Mouse (Mus musculus): ENCODE measurements around the gene Erg. TPM values are rescaled to one million over a fixed set of nuclear protein-coding genes. Genes with fewer than 3 reads are reported as not detected.

Erg gene
- polyA plus RNA-seq, 1 experiment from 2014 or later = 4.0 TPM

- Histone ChIP-seq H3K4me3 (replicated peaks) (no peak overlapping the region), H3K27me3 (replicated peaks) (no peaks in the 10 kb centered on the region), H3K9ac (no peak overlapping the region), H3K36me3 (no peaks in the 10 kb centered on the region), H3K27ac (no peak overlapping the region), H3K4me2 (replicated peaks) (no peak overlapping the region), H3K4me1 (replicated peaks) (no peaks in the 10 kb centered on the region), H3K9me3 (no peaks in the 10 kb centered on the region)
- no peak for ATAC-seq
- WGBS = 77% methylated on average over 4 of the region's 4 CpGs
Observed at GRCm38 (mm10) chr16:95388811-95389529, 197.4 kb downstream of the Erg start.

GRCm38 (mm10) chr16:95388292-95388691 lies 198.1 kb downstream of the Erg start:
- no peak overlapping the region for H3K4me2 ChIP-seq (replicated peaks)
- H3K9me3 ChIP-seq = no peaks in the 10 kb centered on the region
- no peaks in the 10 kb centered on the region for H3K4me1 ChIP-seq (replicated peaks)
- H3K27ac ChIP-seq = no peak overlapping the region
- no peaks in the 10 kb centered on the region for H3K36me3 ChIP-seq
- ATAC-seq = no peak
- no peak overlapping the region for H3K9ac ChIP-seq
- no peaks in the 10 kb centered on the region for H3K27me3 ChIP-seq (replicated peaks)
- H3K4me3 ChIP-seq (replicated peaks) = no peak overlapping the region
- 90% methylated on average over 5 of the region's 5 CpGs for WGBS

- no peak overlapping the region for H3K4me3 ChIP-seq (replicated peaks)
- no peak overlapping the region for H3K9ac ChIP-seq
- H3K36me3 ChIP-seq = no peaks in the 10 kb centered on the region
- H3K4me2 ChIP-seq (replicated peaks) = no peak overlapping the region
- no peaks in the 10 kb centered on the region for H3K27me3 ChIP-seq (replicated peaks)
- 96% methylated on average over 2 of the region's 2 CpGs for WGBS
- ATAC-seq = no peak
- no peaks in the 10 kb centered on the region for H3K9me3 ChIP-seq
- H3K4me1 ChIP-seq (replicated peaks) = peaks cover under 1% of the 10 kb centered on the region; the same call in 1 of the 2 replicates
- H3K27ac ChIP-seq = no peak overlapping the region
Observed at GRCm38 (mm10) chr16:95387008-95387407, 199.4 kb downstream of the Erg start.

GRCm38 (mm10) chr16:95385299-95385973 lies 201.0 kb downstream of the Erg start:
- Histone ChIP-seq H3K27me3 (replicated peaks) (no peaks in the 10 kb centered on the region), H3K4me2 (replicated peaks) (no peak overlapping the region), H3K9me3 (no peaks in the 10 kb centered on the region), H3K27ac (no peak overlapping the region), H3K4me1 (replicated peaks) (peaks cover 5% of the 10 kb centered on the region; the same call in 1 of the 2 replicates), H3K36me3 (no peaks in the 10 kb centered on the region), H3K4me3 (replicated peaks) (no peak overlapping the region), H3K9ac (no peak overlapping the region)
- no peak for ATAC-seq
- WGBS = 84% methylated on average over 7 of the region's 7 CpGs

DNA sequence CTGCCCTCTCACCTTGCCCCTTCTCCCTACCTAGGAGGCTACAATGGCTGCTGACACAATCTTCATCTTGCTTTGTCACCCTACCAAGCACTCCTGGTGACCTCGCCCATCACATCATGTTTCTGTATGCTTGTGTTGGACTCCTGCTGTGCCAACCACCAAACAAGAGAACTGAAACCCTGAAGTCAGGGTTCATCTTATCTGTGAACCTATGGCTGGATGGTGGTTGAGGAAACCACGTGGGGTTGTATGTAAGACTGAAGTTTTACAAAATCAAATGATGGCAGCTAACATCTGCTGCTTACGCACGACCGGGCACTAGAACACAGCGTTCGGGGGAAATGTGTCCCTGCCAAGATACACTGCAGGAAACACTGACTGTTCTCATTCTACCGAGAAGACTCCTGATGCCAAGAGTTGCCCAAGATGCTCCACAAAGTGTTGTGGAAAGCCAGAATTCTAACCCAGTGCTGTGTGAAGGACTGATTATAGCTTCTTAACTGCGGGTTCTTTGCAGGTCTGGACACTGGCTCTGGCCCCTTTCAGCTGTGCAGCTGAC lies 201.7 kb downstream of the Erg start:
- peaks cover 5% of the 10 kb centered on the region; the same call in 1 of the 2 replicates for H3K4me1 ChIP-seq (replicated peaks)
- no peaks in the 10 kb centered on the region for H3K9me3 ChIP-seq
- no peak for ATAC-seq
- H3K27ac ChIP-seq = no peak overlapping the region
- no peak overlapping the region for H3K4me3 ChIP-seq (replicated peaks)
- H3K9ac ChIP-seq = no peak overlapping the region
- H3K36me3 ChIP-seq = no peaks in the 10 kb centered on the region
- H3K4me2 ChIP-seq (replicated peaks) = no peak overlapping the region
- 92% methylated on average over 9 of the region's 9 CpGs for WGBS
- H3K27me3 ChIP-seq (replicated peaks) = no peaks in the 10 kb centered on the region

- Histone ChIP-seq H3K9ac (no peak overlapping the region), H3K27me3 (replicated peaks) (no peaks in the 10 kb centered on the region), H3K27ac (no peak overlapping the region), H3K9me3 (no peaks in the 10 kb centered on the region), H3K36me3 (no peaks in the 10 kb centered on the region), H3K4me1 (replicated peaks) (peaks cover 5% of the 10 kb centered on the region; the same call in 1 of the 2 replicates), H3K4me3 (replicated peaks) (no peak overlapping the region), H3K4me2 (replicated peaks) (no peak overlapping the region)
- 13% methylated on average over 5 of the region's 5 CpGs for WGBS
- no peak for ATAC-seq
Observed at GRCm38 (mm10) chr16:95382251-95382650, 204.1 kb downstream of the Erg start.

DNA sequence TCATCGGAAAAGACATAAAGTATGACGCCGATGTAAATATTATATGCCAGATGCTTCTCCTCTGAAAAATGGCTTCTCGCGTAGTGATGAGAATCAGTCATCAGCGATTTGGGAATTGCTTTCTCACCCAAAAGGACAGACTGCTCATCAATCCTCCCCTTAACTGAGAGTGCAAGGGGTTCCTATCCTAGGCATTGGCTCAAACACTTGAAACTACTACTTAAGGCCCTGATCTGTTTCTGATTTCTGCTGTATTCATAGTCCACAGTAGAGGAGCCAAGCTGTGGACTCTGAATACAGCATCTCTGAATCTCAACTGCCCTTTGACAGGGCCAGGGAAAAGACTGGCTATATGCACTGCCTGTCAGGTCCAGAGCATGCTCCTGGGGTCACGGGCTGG lies 209.6 kb downstream of the Erg start:
- Histone ChIP-seq H3K4me1 (replicated peaks) (peaks cover 10% of the 10 kb centered on the region; the same call in 1 of the 2 replicates), H3K36me3 (no peaks in the 10 kb centered on the region), H3K27ac (0 out of 2 replicates have a peak overlapping the region, but pooled peaks have one; percentile 15), H3K9me3 (no peaks in the 10 kb centered on the region), H3K4me3 (replicated peaks) (no peak overlapping the region), H3K27me3 (replicated peaks) (no peaks in the 10 kb centered on the region), H3K4me2 (replicated peaks) (no peak overlapping the region), H3K9ac (no peak overlapping the region)
- no peak for ATAC-seq
- 60% methylated on average over 7 of the region's 7 CpGs for WGBS

DNA sequence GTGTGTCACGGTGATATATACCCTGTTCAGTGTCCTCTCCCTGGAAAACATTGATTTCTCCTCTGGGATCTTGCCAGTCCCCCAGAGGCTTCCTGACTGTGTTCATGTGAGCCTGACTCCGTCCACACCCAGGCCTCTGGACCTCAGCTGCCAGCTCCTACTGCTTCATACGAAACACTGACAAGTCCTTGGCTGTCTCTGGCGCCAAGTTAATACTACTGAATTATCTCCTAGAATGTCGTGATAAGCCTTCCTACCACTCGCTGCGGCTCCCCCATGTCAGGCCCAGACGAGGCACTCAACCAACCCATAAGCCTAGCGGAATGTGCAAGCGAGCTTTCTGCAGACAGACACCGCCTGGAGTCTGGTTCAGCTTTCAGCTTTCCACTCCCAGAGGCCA lies 210.0 kb downstream of the Erg start:
- H3K36me3 ChIP-seq = no peaks in the 10 kb centered on the region
- no peaks in the 10 kb centered on the region for H3K9me3 ChIP-seq
- ATAC-seq = 0 out of 2 replicates have a peak, but pooled peaks have one; percentile 36
- no peak overlapping the region for H3K4me2 ChIP-seq (replicated peaks)
- H3K4me1 ChIP-seq (replicated peaks) = peaks cover 7% of the 10 kb centered on the region; the same call in 1 of the 2 replicates
- H3K27me3 ChIP-seq (replicated peaks) = no peaks in the 10 kb centered on the region
- H3K4me3 ChIP-seq (replicated peaks) = no peak overlapping the region
- H3K27ac ChIP-seq = peak overlapping the region; percentile 32; the same call in 1 of the 2 replicates
- 34% methylated on average over 11 of the region's 11 CpGs for WGBS
- H3K9ac ChIP-seq = no peak overlapping the region

DNA sequence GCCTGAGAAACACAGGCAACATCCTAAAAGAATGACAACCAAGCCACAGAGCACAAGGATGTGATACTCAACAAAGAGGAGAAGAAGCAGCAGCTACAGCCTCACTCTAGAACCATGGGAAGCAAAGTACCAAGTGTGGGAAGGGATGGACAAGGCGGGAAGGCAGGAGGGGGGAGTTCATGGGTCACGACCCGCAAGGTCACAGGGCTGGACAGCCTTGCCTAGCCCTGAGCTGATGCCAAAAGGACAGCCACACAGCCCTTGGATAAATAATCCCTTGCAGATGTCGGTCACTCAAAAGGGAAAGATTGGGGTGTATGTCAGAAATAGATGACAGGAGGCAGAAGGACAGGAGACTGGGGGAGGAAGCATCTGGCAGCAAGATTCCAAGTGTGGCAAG lies 211.7 kb downstream of the Erg start:
- H3K9ac ChIP-seq = no peak overlapping the region
- H3K4me2 ChIP-seq (replicated peaks) = no peak overlapping the region
- peaks cover 7% of the 10 kb centered on the region; the same call in 1 of the 2 replicates for H3K4me1 ChIP-seq (replicated peaks)
- no peaks in the 10 kb centered on the region for H3K27me3 ChIP-seq (replicated peaks)
- WGBS = 76% methylated on average over 4 of the region's 4 CpGs
- H3K36me3 ChIP-seq = no peaks in the 10 kb centered on the region
- no peaks in the 10 kb centered on the region for H3K9me3 ChIP-seq
- H3K4me3 ChIP-seq (replicated peaks) = no peak overlapping the region
- ATAC-seq = no peak
- H3K27ac ChIP-seq = no peak overlapping the region

GRCm38 (mm10) chr16:95372960-95373359 lies 213.4 kb downstream of the Erg start:
- H3K4me1 ChIP-seq (replicated peaks) = peaks cover 7% of the 10 kb centered on the region; the same call in 1 of the 2 replicates
- H3K4me3 ChIP-seq (replicated peaks) = no peak overlapping the region
- no peaks in the 10 kb centered on the region for H3K36me3 ChIP-seq
- WGBS = 81% methylated on average over 9 of the region's 9 CpGs
- no peak overlapping the region for H3K4me2 ChIP-seq (replicated peaks)
- ATAC-seq = no peak
- H3K27ac ChIP-seq = no peak overlapping the region
- H3K9me3 ChIP-seq = no peaks in the 10 kb centered on the region
- H3K9ac ChIP-seq = no peak overlapping the region
- no peaks in the 10 kb centered on the region for H3K27me3 ChIP-seq (replicated peaks)

DNA sequence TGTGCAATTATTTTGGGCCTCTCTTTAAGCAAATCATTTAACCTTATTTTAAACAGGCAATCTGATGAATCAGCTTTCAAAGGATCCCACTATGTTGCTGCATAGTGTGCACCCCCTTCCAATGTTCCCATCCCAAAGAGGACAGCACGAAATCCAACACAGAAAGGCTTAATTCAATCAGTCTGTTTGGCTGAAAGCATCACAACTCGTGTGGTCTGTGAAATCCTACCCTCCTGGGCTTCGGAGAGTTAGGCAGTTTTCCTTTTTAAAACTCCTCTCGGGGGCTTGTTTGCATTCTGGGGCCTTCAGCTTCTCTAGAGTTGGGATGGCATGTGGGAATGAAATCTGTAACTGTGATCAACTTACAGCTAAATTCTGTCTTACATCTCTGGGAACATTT lies 214.7 kb downstream of the Erg start:
- H3K27me3 ChIP-seq (replicated peaks) = no peaks in the 10 kb centered on the region
- WGBS = 53% methylated on average over 4 of the region's 4 CpGs
- H3K4me3 ChIP-seq (replicated peaks) = no peak overlapping the region
- H3K27ac ChIP-seq = no peak overlapping the region
- H3K9ac ChIP-seq = no peak overlapping the region
- ATAC-seq = no peak
- H3K4me2 ChIP-seq (replicated peaks) = no peak overlapping the region
- H3K9me3 ChIP-seq = no peaks in the 10 kb centered on the region
- peaks cover 7% of the 10 kb centered on the region; the same call in 1 of the 2 replicates for H3K4me1 ChIP-seq (replicated peaks)
- no peaks in the 10 kb centered on the region for H3K36me3 ChIP-seq

GRCm38 (mm10) chr16:95366989-95367765 lies 219.2 kb downstream of the Erg start:
- H3K27ac ChIP-seq = no peak overlapping the region
- H3K27me3 ChIP-seq (replicated peaks) = no peaks in the 10 kb centered on the region
- WGBS = 84% methylated on average over 19 of the region's 19 CpGs
- H3K4me3 ChIP-seq (replicated peaks) = no peak overlapping the region
- no peaks in the 10 kb centered on the region for H3K9me3 ChIP-seq
- H3K9ac ChIP-seq = no peak overlapping the region
- no peak for ATAC-seq
- H3K36me3 ChIP-seq = no peaks in the 10 kb centered on the region
- H3K4me1 ChIP-seq (replicated peaks) = peaks cover 7% of the 10 kb centered on the region; the same call in 1 of the 2 replicates
- H3K4me2 ChIP-seq (replicated peaks) = no peak overlapping the region
